Mouse (Mus musculus): ENCODE measurements around the gene Ckm.

DNA sequence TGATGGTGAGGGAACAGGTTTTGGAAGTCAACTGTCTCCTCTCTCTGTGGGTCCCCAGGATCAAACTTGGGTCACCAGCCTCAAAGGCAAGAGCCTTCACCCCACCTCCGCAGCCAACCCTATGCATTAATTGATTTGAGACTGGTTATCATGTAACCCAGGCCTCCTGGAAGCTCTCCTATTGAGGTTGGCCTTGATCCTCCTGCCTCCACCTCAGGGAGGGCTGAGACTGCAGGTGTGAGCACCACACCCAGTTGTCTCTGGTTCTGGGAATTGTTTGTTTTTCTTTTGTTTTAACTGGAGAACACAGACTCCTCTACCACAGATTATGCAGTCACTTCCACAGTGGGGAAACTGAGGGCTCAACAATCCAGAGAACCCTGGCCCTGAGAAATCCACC lies 55.9 kb downstream of the Ckm start:
- TF ChIP-seq CTCF (IDR thresholded peaks at IDR 0.05; ENCODE audit: borderline replicate concordance, extremely low read depth, insufficient read depth, insufficient read length) (no peak), POLR2A (IDR thresholded peaks at IDR 0.05; ENCODE audit: borderline replicate concordance, extremely low read depth, insufficient read depth, insufficient read length, poor library complexity, severe bottlenecking) (no peak)

Data from brain, embryonic 14.5 days (tissue).